Mouse (Mus musculus): ENCODE measurements around the gene Os9. TPM values are rescaled to one million over a fixed set of nuclear protein-coding genes. Genes with fewer than 3 reads are reported as not detected.
"Not testable (repeated sequence)": the region's sequence is repeated elsewhere in the genome, so short reads cannot be mapped to it uniquely, and the experiment has no call there.

Gene Os9
- polyA plus RNA-seq, 1 experiment from 2014 or later = 138 TPM

- Histone ChIP-seq H3K9ac (replicated peaks) (0 out of 2 replicates have a peak overlapping the region, but pooled peaks have one; percentile 7), H3K4me1 (replicated peaks) (peaks cover 45% of the 10 kb centered on the region)
Measured at GRCm38 (mm10) chr10:127076082-127076481, 44.8 kb downstream of the Os9 start.

GRCm38 (mm10) chr10:127075651-127076050 lies 45.3 kb downstream of the Os9 start:
- 80% methylated on average over 8 of the region's 8 CpGs for WGBS
- no peak overlapping the region for H3K4me2 ChIP-seq (replicated peaks)
- H3K36me3 ChIP-seq = no peaks in the 10 kb centered on the region
- H3K4me3 ChIP-seq (replicated peaks) = no peak overlapping the region
- ATAC-seq = no peak
- H3K9me3 ChIP-seq = no peaks in the 10 kb centered on the region
- H3K27me3 ChIP-seq = peaks cover 22% of the 10 kb centered on the region
- H3K27ac ChIP-seq = no peak overlapping the region
- peaks cover 45% of the 10 kb centered on the region for H3K4me1 ChIP-seq (replicated peaks)
- no peak overlapping the region for H3K9ac ChIP-seq (replicated peaks)

More at GRCm38 (mm10) chr10:127076082-127076481, 44.8 kb downstream of the Os9 start:
- H3K9me3 ChIP-seq = no peaks in the 10 kb centered on the region
- no peak overlapping the region for H3K4me2 ChIP-seq (replicated peaks)
- no peaks in the 10 kb centered on the region for H3K36me3 ChIP-seq
- no peak overlapping the region for H3K4me3 ChIP-seq (replicated peaks)
- peaks cover 25% of the 10 kb centered on the region for H3K27me3 ChIP-seq
- no peak overlapping the region for H3K27ac ChIP-seq
- ATAC-seq = no peak
- WGBS = 49% methylated on average over 4 of the region's 4 CpGs

- Histone ChIP-seq H3K9ac (replicated peaks) (0 out of 2 replicates have a peak within 1 kb of the TSS, but pooled peaks have one; percentile 7), H3K9me3 (no peaks in the 10 kb centered on the region), H3K4me1 (replicated peaks) (peaks cover 41% of the 10 kb centered on the region), H3K4me3 (replicated peaks) (no peak within 1 kb of the TSS), H3K27me3 (peaks cover 16% of the 10 kb centered on the region), H3K4me2 (replicated peaks) (no peak within 1 kb of the TSS), H3K27ac (no peak within 1 kb of the TSS), H3K36me3 (no peaks in the 10 kb centered on the region)
- WGBS = 68% methylated on average over 9 of the region's 9 CpGs
- ATAC-seq = no peak
Measured at GRCm38 (mm10) chr10:127075080-127075479, 45.9 kb downstream of the Os9 start, which contains the start of gene Agap2. Agap2 (plus strand) TSS chr10:127075284.

GRCm38 (mm10) chr10:127073981-127074380 lies 47.0 kb downstream of the Os9 start:
- 90% methylated on average over 1 of the region's 1 CpGs for WGBS
- H3K4me1 ChIP-seq (replicated peaks) = peaks cover 40% of the 10 kb centered on the region
- no peak overlapping the region for H3K9ac ChIP-seq (replicated peaks)
- no peaks in the 10 kb centered on the region for H3K36me3 ChIP-seq
- H3K27ac ChIP-seq = no peak overlapping the region
- no peaks in the 10 kb centered on the region for H3K9me3 ChIP-seq
- no peak overlapping the region for H3K4me2 ChIP-seq (replicated peaks)
- peaks cover 12% of the 10 kb centered on the region for H3K27me3 ChIP-seq
- ATAC-seq = no peak
- H3K4me3 ChIP-seq (replicated peaks) = no peak overlapping the region

- not testable (repeated sequence) for H3K4me3 ChIP-seq (replicated peaks); H3K27ac ChIP-seq; H3K9ac ChIP-seq (replicated peaks); ATAC-seq; H3K36me3 ChIP-seq; H3K4me2 ChIP-seq (replicated peaks); H3K9me3 ChIP-seq
- 84% methylated on average over 2 of the region's 2 CpGs for WGBS
- peaks cover 12% of the 10 kb centered on the region for H3K27me3 ChIP-seq
- H3K4me1 ChIP-seq (replicated peaks) = peaks cover 44% of the 10 kb centered on the region
Measured at GRCm38 (mm10) chr10:127072969-127073368, 48.0 kb downstream of the Os9 start.

- H3K4me3 ChIP-seq (replicated peaks); ATAC-seq; H3K4me2 ChIP-seq (replicated peaks); H3K9ac ChIP-seq (replicated peaks); H3K9me3 ChIP-seq; H3K27ac ChIP-seq: not testable (repeated sequence)
- whole genome bisulfite sequencing = 90% methylated on average over 4 of the region's 4 CpGs
- Histone ChIP-seq H3K36me3 (peaks cover 14% of the 10 kb centered on the region), H3K4me1 (replicated peaks) (peaks cover 42% of the 10 kb centered on the region), H3K27me3 (peaks cover 12% of the 10 kb centered on the region)
Measured at GRCm38 (mm10) chr10:127072270-127072669, 48.7 kb downstream of the Os9 start.

- peak overlapping the region; percentile 79; the same call in 1 of the 2 replicates for H3K27ac ChIP-seq
- WGBS = 81% methylated on average over 9 of the region's 9 CpGs
- peak overlapping the region; percentile 80 for H3K9ac ChIP-seq (replicated peaks)
- peaks cover 25% of the 10 kb centered on the region for H3K36me3 ChIP-seq
- ATAC-seq = no peak
- H3K4me3 ChIP-seq (replicated peaks) = peak overlapping the region; percentile 66
- peaks cover 35% of the 10 kb centered on the region for H3K4me1 ChIP-seq (replicated peaks)
- no peaks in the 10 kb centered on the region for H3K9me3 ChIP-seq
- H3K27me3 ChIP-seq = peaks cover 11% of the 10 kb centered on the region
- H3K4me2 ChIP-seq (replicated peaks) = peak overlapping the region; percentile 70
Measured at GRCm38 (mm10) chr10:127071203-127071602, 49.7 kb downstream of the Os9 start.

GRCm38 (mm10) chr10:127070190-127071121 lies 50.5 kb downstream of the Os9 start, which contains the start of gene Tspan31:
Tspan31 (minus strand) TSS chr10:127070264.
- peak within 1 kb of the TSS; percentile 80 for H3K9ac ChIP-seq (replicated peaks)
- ATAC-seq = peak; percentile 94
- H3K4me1 ChIP-seq (replicated peaks) = peaks cover 39% of the 10 kb centered on the region
- WGBS = 2% methylated on average over 36 of the region's 36 CpGs
- peak within 1 kb of the TSS; percentile 92 for H3K27ac ChIP-seq
- 0 out of 2 replicates have a peak, but pooled peaks cover 5% of the 10 kb centered on the region for H3K27me3 ChIP-seq
- H3K4me2 ChIP-seq (replicated peaks) = peak within 1 kb of the TSS; percentile 70
- H3K4me3 ChIP-seq (replicated peaks) = peak within 1 kb of the TSS; percentile 66
- H3K36me3 ChIP-seq = peaks cover 32% of the 10 kb centered on the region
- no peaks in the 10 kb centered on the region for H3K9me3 ChIP-seq

- peak overlapping the region; percentile 63 for H3K9ac ChIP-seq (replicated peaks)
- no peaks in the 10 kb centered on the region for H3K27me3 ChIP-seq
- H3K9me3 ChIP-seq = no peaks in the 10 kb centered on the region
- ATAC-seq = peak; percentile 85
- peak overlapping the region; percentile 66 for H3K4me3 ChIP-seq (replicated peaks)
- H3K36me3 ChIP-seq = peaks cover 40% of the 10 kb centered on the region
- H3K27ac ChIP-seq = peak overlapping the region; percentile 92
- H3K4me1 ChIP-seq (replicated peaks) = peaks cover 48% of the 10 kb centered on the region
- peak overlapping the region; percentile 70 for H3K4me2 ChIP-seq (replicated peaks)
- 8% methylated on average over 30 of the region's 30 CpGs for WGBS
Measured at GRCm38 (mm10) chr10:127069281-127070189, 51.4 kb downstream of the Os9 start.

- Histone ChIP-seq H3K27ac (peak overlapping the region; percentile 92; the same call in 1 of the 2 replicates), H3K4me2 (replicated peaks) (peak overlapping the region; percentile 70), H3K4me1 (replicated peaks) (peaks cover 49% of the 10 kb centered on the region), H3K9me3 (no peaks in the 10 kb centered on the region), H3K36me3 (peaks cover 40% of the 10 kb centered on the region), H3K4me3 (replicated peaks) (peak overlapping the region; percentile 66), H3K27me3 (no peaks in the 10 kb centered on the region), H3K9ac (replicated peaks) (peak overlapping the region; percentile 63)
- 80% methylated on average over 9 of the region's 9 CpGs for whole genome bisulfite sequencing
- ATAC-seq = no peak
Measured at GRCm38 (mm10) chr10:127068360-127069038, 52.4 kb downstream of the Os9 start.

GRCm38 (mm10) chr10:127066519-127067018 lies 54.4 kb downstream of the Os9 start:
- no peak for ATAC-seq
- no peak overlapping the region for H3K4me2 ChIP-seq (replicated peaks)
- H3K4me1 ChIP-seq (replicated peaks) = peaks cover 59% of the 10 kb centered on the region
- H3K9ac ChIP-seq (replicated peaks) = no peak overlapping the region
- 0 out of 2 replicates have a peak overlapping the region, but pooled peaks have one; percentile 8 for H3K4me3 ChIP-seq (replicated peaks)
- no peaks in the 10 kb centered on the region for H3K27me3 ChIP-seq
- 88% methylated on average over 14 of the region's 14 CpGs for WGBS
- H3K27ac ChIP-seq = peak overlapping the region; percentile 2; the same call in 1 of the 2 replicates
- H3K9me3 ChIP-seq = no peaks in the 10 kb centered on the region
- peaks cover 40% of the 10 kb centered on the region for H3K36me3 ChIP-seq

All from midbrain, embryonic 13.5 days (tissue).